Mouse (Mus musculus): Measurements from ENCODE around the gene St6galnac6. TPM values are rescaled to one million over a fixed set of nuclear protein-coding genes. Genes with fewer than 3 reads are reported as not detected.

The St6galnac6 gene
- total and polyA plus RNA-seq, 2 experiments = 38.0 to 90.0 TPM

GRCm38 (mm10) chr2:32587731-32588321 is 11.7 kb upstream of the St6galnac6 start:
- Histone ChIP-seq H3K9ac (ENCODE audit: low read depth, low read length) (peak overlapping the region; percentile 26), H3K27ac (replicated peaks; ENCODE audit: insufficient read depth, low read depth, low read length) (no peak overlapping the region), H3K27me3 (ENCODE audit: control insufficient read depth, insufficient read depth, low read length) (no peaks in the 10 kb centered on the region), H3K79me2 (ENCODE audit: control insufficient read depth, insufficient read depth, low read length) (no peaks in the 10 kb centered on the region), H3K4me1 (ENCODE audit: control insufficient read depth, insufficient read depth, low read length) (peaks cover 13% of the 10 kb centered on the region), H3K4me3 (ENCODE audit: insufficient read depth, low read depth, low read length) (peak overlapping the region; percentile 72; the same call in 1 of the 2 replicates), H3K36me3 (ENCODE audit: control insufficient read depth, insufficient read depth, low read length) (no peaks in the 10 kb centered on the region)
- no peak for TF ChIP-seq POLR2A (IDR thresholded peaks at IDR 0.05; ENCODE audit: extremely low read depth, insufficient read depth, low read length)
- no peak for DNase-seq (ENCODE audit: extremely low read depth, low read depth, low spot score)
- WGBS = 57% methylated on average over 9 of the region's 9 CpGs

- TF ChIP-seq CTCF (IDR thresholded peaks at IDR 0.05; ENCODE audit: low read depth, low read length) (no peak), POLR2A (IDR thresholded peaks at IDR 0.05; ENCODE audit: extremely low read depth, insufficient read depth, low read length) (no peak)
- peaks cover 12% of the 10 kb centered on the region for H3K4me1 ChIP-seq (ENCODE audit: control insufficient read depth, insufficient read depth, low read length)
- H3K9ac ChIP-seq (ENCODE audit: low read depth, low read length) = peak overlapping the region; percentile 17; the same call in 1 of the 2 replicates
- no peaks in the 10 kb centered on the region for H3K79me2 ChIP-seq (ENCODE audit: control insufficient read depth, insufficient read depth, low read length)
- WGBS = 44% methylated on average over 11 of the region's 11 CpGs
- H3K4me3 ChIP-seq (ENCODE audit: insufficient read depth, low read depth, low read length) = no peak overlapping the region
- no peaks in the 10 kb centered on the region for H3K36me3 ChIP-seq (ENCODE audit: control insufficient read depth, insufficient read depth, low read length)
- peak; percentile 49 for DNase-seq (ENCODE audit: extremely low read depth, low read depth, low spot score)
- H3K27ac ChIP-seq (replicated peaks; ENCODE audit: insufficient read depth, low read depth, low read length) = no peak overlapping the region; the same call in 1 of the 2 replicates
- H3K27me3 ChIP-seq (ENCODE audit: control insufficient read depth, insufficient read depth, low read length) = no peaks in the 10 kb centered on the region
Observed at GRCm38 (mm10) chr2:32589213-32589795, 10.2 kb upstream of the St6galnac6 start.

DNA sequence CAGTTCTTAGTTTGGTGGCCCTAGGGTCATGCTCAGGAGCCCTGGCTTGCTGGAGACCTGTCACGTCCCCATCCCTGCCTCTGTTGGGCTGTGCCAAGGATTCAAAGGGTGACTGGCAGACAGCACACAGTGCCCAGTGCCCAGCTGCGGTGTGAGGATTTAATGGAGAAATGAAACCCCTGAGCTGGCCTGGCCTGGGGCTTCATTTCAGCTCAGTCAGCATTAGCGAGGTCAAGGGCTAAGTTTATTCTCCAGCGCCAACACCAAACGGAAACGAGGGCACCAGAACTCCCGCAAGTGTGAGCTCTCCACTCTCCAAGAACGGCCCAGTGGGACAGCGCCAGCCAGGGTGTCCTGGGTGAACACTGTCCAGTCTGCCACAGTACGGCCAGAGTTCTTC is 9.3 kb upstream of the St6galnac6 start:
- no peaks in the 10 kb centered on the region for H3K36me3 ChIP-seq (ENCODE audit: control insufficient read depth, insufficient read depth, low read length)
- no peak for TF ChIP-seq CTCF (IDR thresholded peaks at IDR 0.05; ENCODE audit: low read depth, low read length)
- no peak for TF ChIP-seq POLR2A (IDR thresholded peaks at IDR 0.05; ENCODE audit: extremely low read depth, insufficient read depth, low read length)
- H3K4me1 ChIP-seq (ENCODE audit: control insufficient read depth, insufficient read depth, low read length) = peaks cover 12% of the 10 kb centered on the region
- H3K27ac ChIP-seq (replicated peaks; ENCODE audit: insufficient read depth, low read depth, low read length) = peak overlapping the region; percentile 46
- no peaks in the 10 kb centered on the region for H3K79me2 ChIP-seq (ENCODE audit: control insufficient read depth, insufficient read depth, low read length)
- peak; percentile 91 for DNase-seq (ENCODE audit: extremely low read depth, low read depth, low spot score)
- H3K4me3 ChIP-seq (ENCODE audit: insufficient read depth, low read depth, low read length) = no peak overlapping the region
- H3K27me3 ChIP-seq (ENCODE audit: control insufficient read depth, insufficient read depth, low read length) = no peaks in the 10 kb centered on the region
- H3K9ac ChIP-seq (ENCODE audit: low read depth, low read length) = no peak overlapping the region
- WGBS = 14% methylated on average over 10 of the region's 10 CpGs

- no peak overlapping the region for H3K27ac ChIP-seq (replicated peaks; ENCODE audit: insufficient read depth, low read depth, low read length)
- H3K79me2 ChIP-seq (ENCODE audit: control insufficient read depth, insufficient read depth, low read length) = no peaks in the 10 kb centered on the region
- no peak overlapping the region for H3K4me3 ChIP-seq (ENCODE audit: insufficient read depth, low read depth, low read length)
- no peaks in the 10 kb centered on the region for H3K27me3 ChIP-seq (ENCODE audit: control insufficient read depth, insufficient read depth, low read length)
- no peaks in the 10 kb centered on the region for H3K36me3 ChIP-seq (ENCODE audit: control insufficient read depth, insufficient read depth, low read length)
- H3K4me1 ChIP-seq (ENCODE audit: control insufficient read depth, insufficient read depth, low read length) = peaks cover 12% of the 10 kb centered on the region
- no peak for TF ChIP-seq CTCF (IDR thresholded peaks at IDR 0.05; ENCODE audit: low read depth, low read length)
- no peak for TF ChIP-seq POLR2A (IDR thresholded peaks at IDR 0.05; ENCODE audit: extremely low read depth, insufficient read depth, low read length)
- no peak for DNase-seq (ENCODE audit: extremely low read depth, low read depth, low spot score)
- H3K9ac ChIP-seq (ENCODE audit: low read depth, low read length) = no peak overlapping the region
- WGBS = 86% methylated on average over 6 of the region's 6 CpGs
Observed at GRCm38 (mm10) chr2:32591249-32591648, 8.3 kb upstream of the St6galnac6 start.

DNA sequence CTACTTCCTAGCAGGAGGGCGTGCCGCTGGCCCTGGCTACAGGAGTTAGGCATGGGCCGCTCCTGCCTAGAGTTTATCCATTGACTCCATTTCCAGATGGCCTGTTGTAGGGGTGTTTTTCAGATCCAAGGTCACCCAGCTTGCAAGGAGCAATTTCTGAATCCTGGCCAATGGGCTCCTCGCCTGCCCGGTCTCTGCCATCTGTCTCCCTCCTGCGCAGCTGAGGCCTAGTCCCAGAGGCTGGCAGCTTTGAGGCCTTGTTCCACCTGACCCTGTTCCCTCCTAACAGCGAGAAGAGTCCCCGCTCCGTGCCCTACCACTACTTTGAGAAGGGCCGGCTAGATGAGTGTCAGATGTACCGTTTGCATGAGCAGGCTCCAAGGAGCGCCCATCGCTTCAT is 2.8 kb upstream of the St6galnac6 start:
- H3K27ac ChIP-seq (replicated peaks; ENCODE audit: insufficient read depth, low read depth, low read length) = no peak overlapping the region
- WGBS = 96% methylated on average over 13 of the region's 13 CpGs
- H3K27me3 ChIP-seq (ENCODE audit: control insufficient read depth, insufficient read depth, low read length) = no peaks in the 10 kb centered on the region
- no peak overlapping the region for H3K4me3 ChIP-seq (ENCODE audit: insufficient read depth, low read depth, low read length)
- H3K9ac ChIP-seq (ENCODE audit: low read depth, low read length) = no peak overlapping the region
- H3K79me2 ChIP-seq (ENCODE audit: control insufficient read depth, insufficient read depth, low read length) = no peaks in the 10 kb centered on the region
- TF ChIP-seq CTCF (IDR thresholded peaks at IDR 0.05; ENCODE audit: low read depth, low read length) (no peak), POLR2A (IDR thresholded peaks at IDR 0.05; ENCODE audit: extremely low read depth, insufficient read depth, low read length) (no peak)
- DNase-seq (ENCODE audit: extremely low read depth, low read depth, low spot score) = no peak
- no peaks in the 10 kb centered on the region for H3K36me3 ChIP-seq (ENCODE audit: control insufficient read depth, insufficient read depth, low read length)
- no peaks in the 10 kb centered on the region for H3K4me1 ChIP-seq (ENCODE audit: control insufficient read depth, insufficient read depth, low read length)

DNA sequence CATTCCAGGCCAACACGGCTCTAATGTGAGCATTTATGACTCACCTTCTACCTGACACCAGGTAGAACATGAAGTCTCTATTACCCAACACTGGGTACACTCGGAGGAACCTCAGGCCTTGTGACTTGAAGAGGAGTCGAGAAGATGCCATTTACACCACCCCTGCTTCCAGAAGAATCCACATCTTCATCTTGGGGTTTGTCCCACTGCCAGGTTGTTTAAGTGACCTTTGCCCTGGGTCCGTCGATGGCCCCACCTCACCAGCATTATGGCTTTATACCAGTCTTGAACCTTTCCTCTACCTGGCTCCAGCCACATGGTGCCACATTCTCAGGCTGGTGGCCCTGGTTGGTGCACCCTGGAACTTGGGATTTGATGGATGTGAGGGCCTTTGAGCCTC is 2.3 kb upstream of the St6galnac6 start:
- Histone ChIP-seq H3K27ac (replicated peaks; ENCODE audit: insufficient read depth, low read depth, low read length) (no peak overlapping the region), H3K9ac (ENCODE audit: low read depth, low read length) (no peak overlapping the region), H3K36me3 (ENCODE audit: control insufficient read depth, insufficient read depth, low read length) (no peaks in the 10 kb centered on the region), H3K79me2 (ENCODE audit: control insufficient read depth, insufficient read depth, low read length) (no peaks in the 10 kb centered on the region), H3K4me3 (ENCODE audit: insufficient read depth, low read depth, low read length) (no peak overlapping the region), H3K4me1 (ENCODE audit: control insufficient read depth, insufficient read depth, low read length) (no peaks in the 10 kb centered on the region), H3K27me3 (ENCODE audit: control insufficient read depth, insufficient read depth, low read length) (no peaks in the 10 kb centered on the region)
- no peak for DNase-seq (ENCODE audit: extremely low read depth, low read depth, low spot score)
- 80% methylated on average over 5 of the region's 5 CpGs for WGBS
- TF ChIP-seq POLR2A (IDR thresholded peaks at IDR 0.05; ENCODE audit: extremely low read depth, insufficient read depth, low read length) (no peak), CTCF (IDR thresholded peaks at IDR 0.05; ENCODE audit: low read depth, low read length) (no peak)

Data from liver, adult 2 months (tissue).